Mouse (Mus musculus): ENCODE measurements at regions not wholly inside any gene's neighbourhood (a gene's known extent, or its start where the extent isn't known, plus 50 kb on each side); places are given as distances from the start of the nearest gene placed in this dataset.

GRCm38 (mm10) chr11:8065811-8066210 is 598.5 kb downstream of the Tns3 start:
- no peaks in the 10 kb centered on the region for H3K36me3 ChIP-seq (ENCODE audit: control insufficient read depth, insufficient read depth)
- H3K79me2 ChIP-seq (ENCODE audit: control insufficient read depth, insufficient read depth) = no peaks in the 10 kb centered on the region
- H3K27me3 ChIP-seq (ENCODE audit: control insufficient read depth, insufficient read depth, insufficient read length) = no peaks in the 10 kb centered on the region
- no peak overlapping the region for H3K4me3 ChIP-seq
- TF ChIP-seq REST (IDR thresholded peaks at IDR 0.05; ENCODE audit: insufficient read depth, insufficient read length) (no peak), MYOD1 (IDR thresholded peaks at IDR 0.05; ENCODE audit: control insufficient read depth in 1 of 3, insufficient read length in 2 of 3, low read depth in 2 of 3) (no peak), POLR2AphosphoS2 (IDR thresholded peaks at IDR 0.05; ENCODE audit: insufficient read length, low read depth) (no peak), MYOG (IDR thresholded peaks at IDR 0.05; ENCODE audit: control insufficient read depth in 1 of 3, insufficient read depth in 1 of 3, insufficient read length in 2 of 3, low read depth in 2 of 3) (no peak), MAX (IDR thresholded peaks at IDR 0.05; ENCODE audit: low read depth) (no peak), CEBPB (IDR thresholded peaks at IDR 0.05; ENCODE audit: insufficient read depth, poor library complexity, severe bottlenecking) (no peak)
- no peak overlapping the region for H3ac ChIP-seq (ENCODE audit: control insufficient read depth, insufficient read length)
- H3K4me2 ChIP-seq (ENCODE audit: low read depth) = no peak overlapping the region

- Histone ChIP-seq H3K4me2 (ENCODE audit: low read depth) (no peak overlapping the region), H3K27me3 (ENCODE audit: control insufficient read depth, insufficient read depth, insufficient read length) (no peaks in the 10 kb centered on the region), H3K36me3 (ENCODE audit: control insufficient read depth, insufficient read depth) (no peaks in the 10 kb centered on the region), H3K4me3 (no peak overlapping the region), H3ac (ENCODE audit: control insufficient read depth, insufficient read length) (no peak overlapping the region), H3K79me2 (ENCODE audit: control insufficient read depth, insufficient read depth) (no peaks in the 10 kb centered on the region)
- TF ChIP-seq MAX (IDR thresholded peaks at IDR 0.05; ENCODE audit: low read depth) (no peak), TCF3 (IDR thresholded peaks at IDR 0.05; ENCODE audit: insufficient read length, low read depth) (no peak), REST (IDR thresholded peaks at IDR 0.05; ENCODE audit: insufficient read depth, insufficient read length) (no peak), POLR2AphosphoS2 (IDR thresholded peaks at IDR 0.05; ENCODE audit: insufficient read length, low read depth) (no peak), USF1 (IDR thresholded peaks at IDR 0.05; ENCODE audit: low read depth) (no peak), POLR2A (IDR thresholded peaks at IDR 0.05; ENCODE audit: insufficient read length, low read depth) (no peak), E2F4 (IDR thresholded peaks at IDR 0.05; ENCODE audit: insufficient read depth) (no peak), TCF12 (IDR thresholded peaks at IDR 0.05; ENCODE audit: insufficient read depth, poor library complexity, severe bottlenecking) (no peak), CEBPB (IDR thresholded peaks at IDR 0.05; ENCODE audit: insufficient read depth, poor library complexity, severe bottlenecking) (no peak), SRF (IDR thresholded peaks at IDR 0.05; ENCODE audit: control insufficient read depth, insufficient read length, low read depth) (no peak), MYOD1 (IDR thresholded peaks at IDR 0.05; ENCODE audit: control insufficient read depth in 1 of 3, insufficient read length in 2 of 3, low read depth in 2 of 3) (no peak), MYOG (IDR thresholded peaks at IDR 0.05; ENCODE audit: control insufficient read depth in 1 of 3, insufficient read depth in 1 of 3, insufficient read length in 2 of 3, low read depth in 2 of 3) (no peak)
Measured at GRCm38 (mm10) chr11:8065086-8065485, 599.2 kb downstream of the Tns3 start.

GRCm38 (mm10) chr11:8061989-8062388 is 602.3 kb downstream of the Tns3 start:
- Histone ChIP-seq H3ac (ENCODE audit: control insufficient read depth, insufficient read length) (no peak overlapping the region), H3K27me3 (ENCODE audit: control insufficient read depth, insufficient read depth, insufficient read length) (no peaks in the 10 kb centered on the region), H3K4me3 (no peak overlapping the region), H3K4me2 (ENCODE audit: low read depth) (no peak overlapping the region), H3K36me3 (ENCODE audit: control insufficient read depth, insufficient read depth) (no peaks in the 10 kb centered on the region), H3K79me2 (ENCODE audit: control insufficient read depth, insufficient read depth) (no peaks in the 10 kb centered on the region)
- TF ChIP-seq TCF3 (IDR thresholded peaks at IDR 0.05; ENCODE audit: insufficient read length, low read depth) = no peak
- TF ChIP-seq MYOD1 (IDR thresholded peaks at IDR 0.05; ENCODE audit: control insufficient read depth in 1 of 3, insufficient read length in 2 of 3, low read depth in 2 of 3) = no peak
- TF ChIP-seq E2F4 (IDR thresholded peaks at IDR 0.05; ENCODE audit: insufficient read depth) = no peak
- TF ChIP-seq USF1 (IDR thresholded peaks at IDR 0.05; ENCODE audit: low read depth) = no peak

GRCm38 (mm10) chr11:8061573-8061972 is 602.8 kb downstream of the Tns3 start:
- TF ChIP-seq MYOD1 (IDR thresholded peaks at IDR 0.05; ENCODE audit: control insufficient read depth in 1 of 3, insufficient read length in 2 of 3, low read depth in 2 of 3) (no peak), MYOG (IDR thresholded peaks at IDR 0.05; ENCODE audit: control insufficient read depth in 1 of 3, insufficient read depth in 1 of 3, insufficient read length in 2 of 3, low read depth in 2 of 3) (no peak), USF1 (IDR thresholded peaks at IDR 0.05; ENCODE audit: low read depth) (no peak), TCF12 (IDR thresholded peaks at IDR 0.05; ENCODE audit: insufficient read depth, poor library complexity, severe bottlenecking) (no peak), POLR2A (IDR thresholded peaks at IDR 0.05; ENCODE audit: insufficient read length, low read depth) (no peak), CEBPB (IDR thresholded peaks at IDR 0.05; ENCODE audit: insufficient read depth, poor library complexity, severe bottlenecking) (no peak), REST (IDR thresholded peaks at IDR 0.05; ENCODE audit: insufficient read depth, insufficient read length) (no peak), E2F4 (IDR thresholded peaks at IDR 0.05; ENCODE audit: insufficient read depth) (no peak), MAX (IDR thresholded peaks at IDR 0.05; ENCODE audit: low read depth) (no peak), POLR2AphosphoS2 (IDR thresholded peaks at IDR 0.05; ENCODE audit: insufficient read length, low read depth) (no peak), TCF3 (IDR thresholded peaks at IDR 0.05; ENCODE audit: insufficient read length, low read depth) (no peak), SRF (IDR thresholded peaks at IDR 0.05; ENCODE audit: control insufficient read depth, insufficient read length, low read depth) (no peak)
- H3K79me2 ChIP-seq (ENCODE audit: control insufficient read depth, insufficient read depth) = no peaks in the 10 kb centered on the region
- H3K36me3 ChIP-seq (ENCODE audit: control insufficient read depth, insufficient read depth) = no peaks in the 10 kb centered on the region
- no peak overlapping the region for H3K4me2 ChIP-seq (ENCODE audit: low read depth)
- H3K27me3 ChIP-seq (ENCODE audit: control insufficient read depth, insufficient read depth, insufficient read length) = no peaks in the 10 kb centered on the region
- H3K4me3 ChIP-seq = no peak overlapping the region
- no peak overlapping the region for H3ac ChIP-seq (ENCODE audit: control insufficient read depth, insufficient read length)

GRCm38 (mm10) chr11:8051499-8051898 is 612.8 kb downstream of the Tns3 start:
- Histone ChIP-seq H3ac (ENCODE audit: control insufficient read depth, insufficient read length) (no peak overlapping the region), H3K27me3 (ENCODE audit: control insufficient read depth, insufficient read depth, insufficient read length) (no peaks in the 10 kb centered on the region), H3K79me2 (ENCODE audit: control insufficient read depth, insufficient read depth) (no peaks in the 10 kb centered on the region), H3K36me3 (ENCODE audit: control insufficient read depth, insufficient read depth) (no peaks in the 10 kb centered on the region), H3K4me2 (ENCODE audit: low read depth) (no peak overlapping the region), H3K4me3 (no peak overlapping the region)
- TF ChIP-seq POLR2AphosphoS2 (IDR thresholded peaks at IDR 0.05; ENCODE audit: insufficient read length, low read depth) = no peak
- TF ChIP-seq SRF (IDR thresholded peaks at IDR 0.05; ENCODE audit: control insufficient read depth, insufficient read length, low read depth) = no peak
- no peak for TF ChIP-seq TCF12 (IDR thresholded peaks at IDR 0.05; ENCODE audit: insufficient read depth, poor library complexity, severe bottlenecking)
- no peak for TF ChIP-seq CEBPB (IDR thresholded peaks at IDR 0.05; ENCODE audit: insufficient read depth, poor library complexity, severe bottlenecking)
- TF ChIP-seq MAX (IDR thresholded peaks at IDR 0.05; ENCODE audit: low read depth) = no peak
- no peak for TF ChIP-seq USF1 (IDR thresholded peaks at IDR 0.05; ENCODE audit: low read depth)
- no peak for TF ChIP-seq REST (IDR thresholded peaks at IDR 0.05; ENCODE audit: insufficient read depth, insufficient read length)
- no peak for TF ChIP-seq POLR2A (IDR thresholded peaks at IDR 0.05; ENCODE audit: insufficient read length, low read depth)
- no peak for TF ChIP-seq TCF3 (IDR thresholded peaks at IDR 0.05; ENCODE audit: insufficient read length, low read depth)
- no peak for TF ChIP-seq E2F4 (IDR thresholded peaks at IDR 0.05; ENCODE audit: insufficient read depth)

All from myocyte (in vitro differentiated cells).